Mouse (Mus musculus): Measurements from ENCODE around the gene Phf1.
"Not testable (repeated sequence)": the region's sequence is repeated elsewhere in the genome, so short reads cannot be mapped to it uniquely, and the experiment has no call there.

The Phf1 gene

DNA sequence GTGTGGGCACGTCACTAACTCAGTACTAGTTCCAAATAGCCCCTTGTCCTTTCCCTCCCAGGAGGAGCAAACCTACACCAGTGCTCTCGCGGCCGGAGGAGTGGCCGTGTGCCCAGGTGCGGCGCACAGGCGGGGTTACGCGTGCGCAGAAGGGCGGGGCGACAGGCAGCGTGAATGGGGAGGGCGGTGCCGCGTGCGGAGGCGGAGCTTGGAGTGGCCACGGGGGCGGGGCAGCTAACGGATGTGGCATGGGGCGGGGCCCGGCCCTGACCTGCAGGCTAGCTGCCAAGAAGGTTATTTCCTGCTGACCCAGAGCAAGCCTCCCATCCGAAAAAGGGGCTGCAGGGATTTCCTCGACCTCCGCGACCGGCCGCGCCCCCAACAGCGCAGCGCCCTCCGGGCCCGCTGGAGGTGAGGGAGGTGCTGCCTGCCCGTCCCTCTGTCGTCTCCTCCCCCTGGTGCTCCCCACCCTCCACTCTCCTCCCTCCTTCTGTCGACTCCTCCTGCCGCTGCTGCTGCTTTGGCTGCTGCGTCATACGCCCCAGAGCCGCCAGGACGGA lies at the start of gene Phf1:
Gene Phf1 (plus strand): TSS at position 214 of the 560 bp plus-strand sequence.
- peak; percentile 96 to 97 for DNase-seq (ENCODE audit: low spot score in 2 of 2)

DNA sequence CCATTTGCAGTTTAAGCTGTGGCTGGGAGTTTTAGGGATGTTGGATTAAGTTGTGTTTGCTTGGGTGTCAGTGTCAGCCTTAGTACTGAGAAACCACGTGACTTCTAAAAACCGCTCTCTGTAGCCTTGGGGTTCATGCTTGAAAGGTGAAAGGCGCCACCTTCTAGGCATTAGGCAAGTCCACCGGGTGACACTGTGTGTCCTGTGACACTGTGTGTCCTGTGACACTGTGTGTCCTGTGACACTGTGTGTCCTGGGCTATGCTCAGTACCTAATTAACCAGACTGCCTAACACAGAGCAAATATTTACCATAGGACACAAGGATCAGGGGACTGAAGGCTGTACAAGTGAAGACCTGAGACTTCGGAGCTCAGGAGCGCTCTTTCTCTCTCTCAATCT lies 49.3 kb upstream of the Phf1 start:
- no peak for DNase-seq (ENCODE audit: low spot score in 2 of 2)

- DNase-seq (ENCODE audit: low spot score in 2 of 2), result peak; percentile 81 to 86
Observed at GRCm38 (mm10) chr17:26884995-26885926, 47.6 kb upstream of the Phf1 start.

GRCm38 (mm10) chr17:26886047-26886749 lies 46.7 kb upstream of the Phf1 start:
- DNase-seq (ENCODE audit: low spot score in 2 of 2), result peak; percentile 85

GRCm38 (mm10) chr17:26887926-26888325 lies 44.9 kb upstream of the Phf1 start:
- no peak for DNase-seq (ENCODE audit: low spot score in 2 of 2)

- DNase-seq (ENCODE audit: low spot score in 2 of 2), result peak; percentile 66 to 69
Observed at GRCm38 (mm10) chr17:26892635-26893375, 40.0 kb upstream of the Phf1 start.

DNA sequence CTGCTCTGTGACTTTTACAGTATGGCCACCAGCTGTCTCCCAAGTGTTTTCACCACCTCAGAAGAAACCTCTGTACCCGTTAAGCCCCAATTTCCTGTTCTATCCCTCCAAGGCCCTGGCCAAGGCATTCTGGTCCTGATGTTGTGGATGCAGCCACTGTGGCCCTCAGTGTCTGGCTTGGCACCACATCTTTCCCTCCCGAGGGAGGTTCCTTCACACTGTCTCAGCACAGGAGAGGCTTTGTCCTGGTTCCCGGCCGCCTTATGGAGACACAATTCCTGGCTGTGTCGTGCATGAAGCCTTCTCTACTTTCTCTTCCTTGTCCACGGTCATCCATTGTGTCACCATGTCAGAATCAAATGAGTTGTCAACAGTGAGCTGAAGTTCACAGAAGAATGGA lies 39.4 kb upstream of the Phf1 start:
- no peak for DNase-seq (ENCODE audit: low spot score in 2 of 2)

DNA sequence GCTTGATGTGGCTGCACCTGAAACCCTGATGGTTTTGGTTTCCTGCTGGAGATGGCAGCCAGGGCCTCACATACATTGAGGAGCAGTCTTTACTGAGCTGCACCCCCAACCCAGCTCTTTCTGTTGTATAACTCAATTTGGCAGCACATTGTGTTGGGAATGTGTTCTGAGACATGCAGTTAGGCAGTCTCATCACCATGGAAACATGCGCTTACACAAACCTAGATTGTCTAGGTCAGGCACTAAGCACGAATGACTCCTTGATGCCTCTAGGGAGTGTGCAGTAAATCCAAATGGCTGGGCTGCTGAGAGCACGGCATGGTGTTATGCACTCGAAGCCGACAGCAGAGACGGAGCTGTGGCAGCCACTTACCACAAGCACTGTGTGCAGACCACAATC lies 38.5 kb upstream of the Phf1 start:
- no peak for DNase-seq (ENCODE audit: low spot score in 2 of 2)

- peak; percentile 48 to 66 for DNase-seq (ENCODE audit: low spot score in 2 of 2)
Observed at GRCm38 (mm10) chr17:26895578-26895977, 37.3 kb upstream of the Phf1 start.

GRCm38 (mm10) chr17:26900916-26901315 lies 31.9 kb upstream of the Phf1 start:
- no peak for DNase-seq (ENCODE audit: low spot score in 2 of 2)

DNA sequence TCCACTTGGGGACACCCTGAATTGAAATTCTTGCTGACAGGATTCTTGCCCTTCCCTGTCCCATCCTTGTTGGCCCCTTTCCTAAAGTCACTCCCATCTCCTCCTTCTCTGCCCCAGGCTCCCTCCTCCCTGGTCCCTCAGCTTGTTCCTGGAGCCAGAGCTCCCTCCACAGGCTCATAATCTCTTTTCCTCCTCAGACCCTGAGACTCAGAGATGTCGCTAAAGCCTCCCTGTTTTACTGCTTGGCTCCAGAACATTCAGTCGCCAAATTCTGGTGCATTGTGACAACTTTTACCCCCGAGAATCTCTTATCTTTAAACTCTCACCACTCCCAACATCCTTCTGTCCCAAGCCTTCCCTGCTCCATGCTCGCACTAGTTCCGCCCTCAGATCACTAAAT lies 28.5 kb upstream of the Phf1 start:
- no peak for DNase-seq (ENCODE audit: low spot score in 2 of 2)

DNA sequence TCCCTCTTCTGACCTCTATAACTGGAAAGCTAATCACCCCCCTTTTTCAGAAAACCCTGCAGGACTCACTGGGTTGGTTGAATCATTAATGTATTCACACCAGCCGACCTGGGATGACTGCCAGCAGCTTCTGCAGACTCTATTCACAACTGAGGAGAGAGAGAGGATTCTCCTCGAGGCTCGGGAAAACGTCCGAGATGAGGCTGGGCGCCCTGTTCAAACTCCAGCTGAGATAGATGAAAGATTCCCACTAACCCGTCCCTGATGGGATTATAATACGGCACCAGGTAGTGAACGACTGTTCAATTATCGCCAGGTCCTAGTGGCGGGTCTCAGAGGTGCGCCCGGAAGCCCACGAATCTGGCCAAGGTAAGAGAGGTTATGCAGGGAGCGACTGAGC lies 25.3 kb upstream of the Phf1 start:
- not testable (repeated sequence) for DNase-seq (ENCODE audit: low spot score in 2 of 2)

DNA sequence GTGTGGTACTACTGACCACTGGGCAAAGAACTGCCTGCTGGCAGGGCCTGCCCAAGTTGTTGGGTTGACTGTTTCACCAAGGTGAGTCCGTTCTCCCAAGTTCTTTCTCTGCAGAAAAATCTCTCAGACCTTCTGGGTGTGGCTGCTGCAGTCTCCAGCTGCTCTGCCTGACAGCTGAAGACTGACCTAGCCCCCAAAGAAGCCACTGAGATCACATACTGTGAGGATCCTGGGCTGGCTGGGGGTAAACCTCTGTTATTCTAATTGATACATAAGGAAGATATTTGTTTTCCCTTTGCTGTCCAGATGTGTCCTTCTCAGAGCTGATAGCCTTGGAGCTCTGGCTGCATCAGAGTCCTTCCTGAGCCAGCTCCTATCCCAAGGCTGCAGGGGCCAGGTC lies 17.6 kb upstream of the Phf1 start:
- DNase-seq (ENCODE audit: low spot score in 2 of 2), result no peak

DNA sequence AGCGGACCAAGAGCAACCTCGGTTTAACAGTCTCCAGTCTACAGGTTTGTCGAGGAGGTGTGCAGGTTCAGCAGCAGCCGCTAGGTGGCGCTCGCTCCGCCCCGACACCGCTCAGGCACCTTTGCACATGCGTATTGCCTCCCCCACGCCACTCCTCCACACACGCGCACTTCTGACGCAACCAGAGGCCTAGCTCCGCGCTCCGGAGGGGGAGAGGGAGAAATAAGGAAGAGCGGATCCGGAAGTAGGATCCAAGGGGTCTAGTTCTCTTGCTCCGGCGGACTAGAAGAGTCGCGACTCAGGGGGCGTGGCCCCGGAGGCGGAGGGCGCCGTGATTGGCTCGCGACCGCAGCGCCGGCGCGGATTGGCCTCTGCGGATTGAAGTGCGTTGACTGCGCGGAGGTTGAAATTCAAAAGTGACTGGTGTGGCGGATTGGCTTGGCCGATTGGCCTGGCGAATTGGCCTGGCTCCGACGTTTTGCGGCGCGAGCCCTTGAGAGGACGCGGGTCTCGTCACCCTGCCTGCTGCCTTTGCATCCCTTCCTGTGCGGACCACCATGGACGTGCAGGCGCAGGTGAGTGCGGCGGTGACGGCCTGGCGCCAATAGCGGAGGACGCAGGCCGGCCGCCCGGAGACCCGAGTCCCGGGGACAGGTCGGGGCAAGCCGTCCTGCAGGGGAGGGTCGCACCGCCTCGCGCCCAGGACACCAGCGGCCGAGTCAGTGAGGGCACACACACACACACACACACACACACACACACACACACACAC lies 16.0 kb upstream of the Phf1 start, which contains the start of gene Kifc5b:
Gene Kifc5b (plus strand): TSS at position 381 of the 772 bp plus-strand sequence.
- DNase-seq (ENCODE audit: low spot score in 2 of 2), result peak; percentile 99 to 100

DNA sequence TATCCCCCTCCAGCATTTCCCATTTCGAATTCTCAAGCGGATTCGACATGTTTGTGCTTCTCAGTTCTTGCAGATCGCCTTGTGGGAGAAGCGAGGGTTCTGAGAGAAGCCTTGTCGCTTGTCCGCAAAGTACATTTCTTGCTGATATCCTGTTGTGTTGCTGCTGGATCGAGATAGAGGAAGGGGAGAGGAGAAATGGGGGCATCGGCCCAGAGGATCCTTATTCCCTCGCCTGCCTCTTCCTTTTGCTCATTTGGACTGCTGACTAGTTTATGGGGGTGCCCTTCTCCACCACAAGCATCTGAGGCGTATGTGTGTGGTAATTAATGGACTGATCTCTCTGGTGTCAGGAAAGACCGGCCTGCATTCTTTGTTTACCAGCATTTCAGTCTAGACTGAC lies 15.3 kb upstream of the Phf1 start:
- not testable (repeated sequence) for DNase-seq (ENCODE audit: low spot score in 2 of 2)

GRCm38 (mm10) chr17:26918343-26918742 lies 14.5 kb upstream of the Phf1 start:
- DNase-seq (ENCODE audit: low spot score in 2 of 2), result no peak

- not testable (repeated sequence) for DNase-seq (ENCODE audit: low spot score in 2 of 2)
Observed at GRCm38 (mm10) chr17:26919516-26919915, 13.3 kb upstream of the Phf1 start.

GRCm38 (mm10) chr17:26922368-26922767 lies 10.5 kb upstream of the Phf1 start:
- DNase-seq (ENCODE audit: low spot score in 2 of 2), result not testable (repeated sequence)

GRCm38 (mm10) chr17:26925414-26925813 lies 7.4 kb upstream of the Phf1 start:
- DNase-seq (ENCODE audit: low spot score in 2 of 2), result not testable (repeated sequence)

- DNase-seq (ENCODE audit: low spot score in 2 of 2), result not testable (repeated sequence)
Observed at GRCm38 (mm10) chr17:26931795-26932194, 1.1 kb upstream of the Phf1 start.

DNA sequence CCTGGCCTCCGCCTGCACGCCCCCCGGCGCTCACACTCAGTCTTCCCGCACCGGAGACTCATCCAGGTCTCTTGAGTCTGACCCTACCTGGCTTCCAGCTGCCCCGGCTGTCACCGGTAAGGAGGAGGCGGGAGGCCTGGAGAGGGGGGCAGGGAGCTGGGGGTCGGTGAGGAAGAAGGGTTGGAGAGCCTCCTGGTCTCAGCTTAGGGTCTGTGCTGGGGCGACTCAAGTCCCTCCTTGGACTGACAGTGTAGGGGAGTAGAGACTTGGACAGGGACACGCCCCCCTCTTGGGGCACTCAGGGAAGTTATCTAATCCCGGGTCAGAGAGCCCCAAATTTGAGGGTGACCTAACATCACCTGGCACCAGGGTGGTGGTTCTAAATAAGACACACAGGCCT lies 567 bp downstream of the Phf1 start:
- no peak for DNase-seq (ENCODE audit: low spot score in 2 of 2)

Data from heart, adult 9 months (tissue).